Mouse (Mus musculus) gonadal fat pad, adult 2 months (tissue): ENCODE results near the gene Ldha. TPM values are rescaled to one million over a fixed set of nuclear protein-coding genes. Genes with fewer than 3 reads are reported as not detected.
"Not testable (repeated sequence)": the region's sequence is repeated elsewhere in the genome, so short reads cannot be mapped to it uniquely, and the experiment has no call there.

Experiments
- DNase-seq: peaks from one replicate; pipeline ENCODE4 v3.0.0-alpha.2; 2012; ENCODE audit warnings: low read depth
- polyA plus RNA-seq: library from polyadenylated mRNA; depleted of rRNA; stranded (reverse); fragments of >200 nt; gene quantifications from 2 replicates; pipeline ENCODE4 v1.2.3, GENCODE M21; 2012; rRNA removed

Ldha gene
- polyA plus RNA-seq, 1 experiment = 1,009 TPM

DNA sequence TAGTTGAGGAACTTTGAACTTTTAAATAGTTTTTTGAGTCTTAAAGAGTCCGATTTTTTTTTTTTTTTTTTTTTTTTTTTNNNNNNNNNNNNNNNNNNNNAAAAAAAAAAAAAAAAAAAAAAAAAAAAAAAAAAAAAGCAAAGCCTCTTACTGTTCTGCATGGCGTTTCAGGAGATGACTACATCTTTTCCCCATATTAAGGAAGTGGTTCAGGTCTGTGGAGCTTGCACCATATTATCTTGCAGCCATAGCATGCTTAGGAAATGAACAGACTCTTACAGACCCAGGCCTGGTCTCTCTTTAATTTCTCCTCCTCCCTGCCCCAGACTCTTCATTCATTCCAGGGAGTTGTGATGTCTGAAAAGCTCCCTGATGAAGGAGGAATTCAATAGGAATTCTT is 39.7 kb downstream of the Ldha start:
- no peak for DNase-seq

DNA sequence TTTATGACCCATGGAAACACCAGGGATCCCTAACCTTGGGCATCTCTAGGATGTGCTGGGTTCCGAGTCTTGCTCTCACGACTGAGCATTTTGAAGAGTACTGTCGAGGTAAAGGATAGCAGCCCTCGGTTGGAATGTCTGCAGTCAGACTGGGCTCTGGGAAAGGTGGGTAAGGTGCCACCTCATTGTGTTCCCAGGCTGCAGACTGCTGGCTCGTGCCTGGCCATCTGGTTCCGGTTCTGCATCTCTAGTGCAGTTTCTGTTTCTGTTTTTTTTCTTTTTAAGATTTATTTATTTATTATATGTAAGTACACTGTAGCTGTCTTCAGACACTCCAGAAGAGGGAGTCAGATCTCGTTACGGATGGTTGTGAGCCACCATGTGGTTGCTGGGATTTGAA is 40.7 kb downstream of the Ldha start:
- not testable (repeated sequence) for DNase-seq

DNA sequence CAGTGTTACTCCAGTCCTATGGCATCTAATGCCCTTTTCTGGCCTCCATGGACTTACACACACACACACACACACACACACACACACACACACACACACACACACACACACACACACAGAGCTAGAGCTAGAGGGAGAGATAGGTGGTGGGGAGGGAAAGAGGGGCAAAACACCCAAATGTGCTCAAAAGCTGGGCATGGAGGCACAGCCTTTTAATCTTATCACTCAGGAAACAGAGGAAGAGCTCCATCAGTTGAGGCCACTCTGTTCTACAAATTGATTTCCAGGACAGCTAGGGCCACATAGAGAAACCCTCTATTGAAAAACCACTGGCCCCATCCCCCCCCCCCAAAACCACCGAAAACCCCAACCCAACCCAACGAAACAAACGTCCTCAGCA is 42.0 kb downstream of the Ldha start:
- no peak for DNase-seq

DNA sequence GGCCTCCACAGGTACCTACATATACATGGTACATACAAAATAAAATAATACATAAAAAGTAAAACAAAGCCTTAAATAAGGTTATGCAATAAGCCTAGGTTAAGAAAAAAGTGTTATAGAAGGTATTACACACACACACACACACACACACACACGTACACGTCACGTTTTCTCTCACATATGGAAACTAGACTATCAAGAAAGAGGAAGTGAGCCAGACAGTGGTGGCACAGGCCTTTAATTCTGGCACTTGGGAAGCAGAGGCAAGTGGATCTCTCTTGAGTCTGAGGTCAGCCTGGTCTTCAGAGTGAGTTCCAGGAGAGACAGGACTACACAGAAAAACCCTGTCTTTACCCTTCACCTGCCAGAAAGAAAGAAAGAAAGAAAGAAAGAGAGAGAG is 54.2 kb downstream of the Ldha start:
- DNase-seq = no peak

- DNase-seq = no peak
Measured at GRCm38 (mm10) chr7:46899343-46899742, 58.1 kb downstream of the Ldha start.

Other genes starting within 250 kb of the Ldha start
- gene Sergef, start 201.7 kb upstream of the Ldha start, polyA plus RNA-seq = 6.9 and 10.8 TPM in 2 replicates
- gene Tph1, start 168.9 kb upstream of the Ldha start, polyA plus RNA-seq = 0.29 and 0.66 TPM in 2 replicates
- 4.3 and 5.4 TPM in 2 replicates for gene Saal1, start 130.8 kb upstream of the Ldha start, polyA plus RNA-seq
- 7.1 and 9.3 TPM in 2 replicates for gene Saa3, start 125.8 kb upstream of the Ldha start, polyA plus RNA-seq
- gene Saa4, start 108.9 kb upstream of the Ldha start, polyA plus RNA-seq = 0.04 TPM in 1 of 2 replicates, not detected in the other
- 0.23 TPM in 1 of 2 replicates, not detected in the other for gene Saa1, start 98.5 kb upstream of the Ldha start, polyA plus RNA-seq
- not detected in 2 replicates for gene Saa2, start 89.7 kb upstream of the Ldha start, polyA plus RNA-seq
- gene Hps5, start 45.4 kb upstream of the Ldha start, polyA plus RNA-seq = 17.9 and 20.3 TPM in 2 replicates
- gene Gtf2h1, start 45.4 kb upstream of the Ldha start, polyA plus RNA-seq = 9.7 and 10.6 TPM in 2 replicates
- gene Ldhc, start 19.7 kb downstream of the Ldha start, polyA plus RNA-seq = 3.6 and 10.2 TPM in 2 replicates
- gene Tsg101, start 78.5 kb downstream of the Ldha start, polyA plus RNA-seq = 84.1 and 103 TPM in 2 replicates
- gene Uevld, start 117.1 kb downstream of the Ldha start, polyA plus RNA-seq = 6.5 and 7.6 TPM in 2 replicates
- 7.5 and 11.2 TPM in 2 replicates for gene Gm9999, start 142.1 kb downstream of the Ldha start, polyA plus RNA-seq
- gene Spty2d1, start 166.9 kb downstream of the Ldha start, polyA plus RNA-seq = 8.0 and 12.0 TPM in 2 replicates
- 28.8 and 29.4 TPM in 2 replicates for gene Tmem86a, start 209.1 kb downstream of the Ldha start, polyA plus RNA-seq